Mouse (Mus musculus) liver, postnatal 0 days (tissue): ENCODE results near the gene Pdia6.

Experiments used
- CTCF ChIP-seq: sonication (generic); IDR thresholded peaks from 2 replicates; pipeline ENCODE4 v1.5.1; 2016; ENCODE audit warnings: antibody characterized with exemption, low read depth
- EP300 ChIP-seq: IDR thresholded peaks from 2 replicates; pipeline ENCODE4 v1.6.1; 2016; ENCODE audit warnings: antibody characterized with exemption, low read depth, mild to moderate bottlenecking

GRCm38 (mm10) chr12:17265971-17266672, at the start of gene Pdia6:
- no peak for TF ChIP-seq CTCF
- no peak for TF ChIP-seq EP300
